Mouse (Mus musculus) MEL (cell line): ENCODE measurements around the gene Dph3. TPM values are rescaled to one million over a fixed set of nuclear protein-coding genes. Genes with fewer than 3 reads are reported as not detected.
"Not testable (repeated sequence)": the region's sequence is repeated elsewhere in the genome, so short reads cannot be mapped to it uniquely, and the experiment has no call there.

Source experiments
- DNase-seq: peaks from one replicate; pipeline ENCODE4 v3.0.0; 2011; ENCODE audit warnings: low read depth, low spot score
- H3K27ac ChIP-seq: 2 replicates; pipeline ENCODE4 v1.5.1; 2012; ENCODE audit warnings: low read depth, mild to moderate bottlenecking, control low read depth, low read length, moderate library complexity; ENCODE audit not compliant: control insufficient read depth
- H3K27me3 ChIP-seq, 2 experiments: fragments of 150-350 bp in 1 of 2; sonication (generic) in 1 of 2; 2 replicates each; pipeline ENCODE4 v1.6.1; 2012; ENCODE audit warnings: low read length in 2 of 2, mild to moderate bottlenecking in 2 of 2, improper control_type of control experiment in 1 of 2, moderate library complexity in 1 of 2; ENCODE audit not compliant: insufficient read depth in 2 of 2, control insufficient read depth in 1 of 2
- H3K36me3 ChIP-seq, 2 experiments: 2 replicates each; pipeline ENCODE4 v1.6.1; 2012 to 2014; ENCODE audit warnings: low read length in 2 of 2, improper control_type of control experiment in 1 of 2, inconsistent platforms in 1 of 2, mild to moderate bottlenecking in 1 of 2; ENCODE audit not compliant: insufficient read depth in 2 of 2, control insufficient read depth in 1 of 2
- H3K4me1 ChIP-seq, 2 experiments: fragments of 150-350 bp in 1 of 2; sonication (generic) in 1 of 2; 2 replicates each; pipeline ENCODE4 v1.6.1; 2012; ENCODE audit warnings: low read length in 2 of 2, improper control_type of control experiment in 1 of 2, mild to moderate bottlenecking in 1 of 2; ENCODE audit not compliant: insufficient read depth in 2 of 2, control insufficient read depth in 1 of 2
- H3K4me3 ChIP-seq, 2 experiments: fragments of 150-350 bp in 1 of 2; sonication (generic) in 1 of 2; 2 replicates each; pipeline ENCODE4 v1.5.1; 2012; ENCODE audit warnings: low read depth in 2 of 2, low read length in 2 of 2, mild to moderate bottlenecking in 2 of 2, moderate library complexity in 2 of 2, control low read depth in 1 of 2, improper control_type of control experiment in 1 of 2; ENCODE audit not compliant: control insufficient read depth in 1 of 2, insufficient read depth in 1 of 2
- H3K79me2 ChIP-seq: 2 replicates; pipeline ENCODE4 v1.6.1; 2012; ENCODE audit warnings: mild to moderate bottlenecking, low read length, moderate library complexity; ENCODE audit not compliant: control insufficient read depth, poor library complexity, insufficient read depth
- H3K9ac ChIP-seq: 2 replicates; pipeline ENCODE4 v1.6.1; 2012; ENCODE audit warnings: low read depth, mild to moderate bottlenecking, control low read depth, low read length, moderate library complexity; ENCODE audit not compliant: control insufficient read depth, poor library complexity, severe bottlenecking
- H3K9me3 ChIP-seq: fragments of 150-350 bp; sonication (generic); replicated peaks from 2 replicates; pipeline ENCODE4 v1.6.1; 2012; ENCODE audit warnings: mild to moderate bottlenecking, low read length, improper control_type of control experiment, moderate library complexity; ENCODE audit not compliant: insufficient read depth
- CHD1 ChIP-seq: IDR thresholded peaks from 2 replicates; pipeline ENCODE4 v1.6.1; 2012; ENCODE audit warnings: low read depth, mild to moderate bottlenecking, inconsistent platforms, low read length, improper control_type of control experiment
- CHD2 ChIP-seq: IDR thresholded peaks from 2 replicates; pipeline ENCODE4 v1.6.1; 2011; ENCODE audit warnings: low read length, improper control_type of control experiment
- CTCF ChIP-seq, 3 experiments: IDR thresholded peaks in 2 of 3; conservative IDR thresholded peaks in 1 of 3; 2 replicates each; pipeline ENCODE4 v1.5.1; 2011 to 2012; ENCODE audit warnings: low read length in 3 of 3, low read depth in 2 of 3, mild to moderate bottlenecking in 2 of 3, improper control_type of control experiment in 1 of 3, inconsistent platforms in 1 of 3, mixed read lengths in 1 of 3, moderate library complexity in 1 of 3; ENCODE audit not compliant: control insufficient read depth in 1 of 3, insufficient read depth in 1 of 3, poor library complexity in 1 of 3, severe bottlenecking in 1 of 3
- E2F4 ChIP-seq: IDR thresholded peaks from 2 replicates; pipeline ENCODE4 v1.6.1; 2011; ENCODE audit warnings: low read depth, low read length, improper control_type of control experiment, borderline replicate concordance
- GABPA ChIP-seq: IDR thresholded peaks from 2 replicates; pipeline ENCODE4 v1.6.1; 2012; ENCODE audit warnings: low read depth, mild to moderate bottlenecking, inconsistent platforms, low read length, improper control_type of control experiment, moderate library complexity
- HCFC1 ChIP-seq: IDR thresholded peaks from 2 replicates; pipeline ENCODE4 v1.6.1; 2012; ENCODE audit warnings: low read depth, mild to moderate bottlenecking, inconsistent platforms, low read length, improper control_type of control experiment, moderate library complexity
- JUND ChIP-seq: IDR thresholded peaks from 2 replicates; pipeline ENCODE4 v1.6.1; 2011; ENCODE audit warnings: low read depth, mild to moderate bottlenecking, improper control_type of control experiment, low read length
- KAT2A ChIP-seq: conservative IDR thresholded peaks from 2 replicates; pipeline ENCODE4 v1.6.1; 2012; ENCODE audit warnings: low read depth, low read length, improper control_type of control experiment, inconsistent platforms
- MAFK ChIP-seq: IDR thresholded peaks from 2 replicates; pipeline ENCODE4 v1.6.1; 2011; ENCODE audit warnings: low read depth, mild to moderate bottlenecking, low read length, improper control_type of control experiment, borderline replicate concordance
- MAX ChIP-seq: IDR thresholded peaks from 2 replicates; pipeline ENCODE4 v1.6.1; 2011; ENCODE audit warnings: low read length, improper control_type of control experiment
- NRF1 ChIP-seq: IDR thresholded peaks from 2 replicates; pipeline ENCODE4 v1.6.1; 2014; ENCODE audit warnings: low read depth, mild to moderate bottlenecking, inconsistent platforms, low read length, improper control_type of control experiment, moderate library complexity; ENCODE audit not compliant: poor library complexity, insufficient read depth, severe bottlenecking
- POLR2A ChIP-seq, 2 experiments: IDR thresholded peaks; 2 replicates each; pipeline ENCODE4 v1.6.1; 2011 to 2012; ENCODE audit warnings: low read length in 2 of 2, mild to moderate bottlenecking in 2 of 2, control low read depth in 1 of 2, improper control_type of control experiment in 1 of 2, low read depth in 1 of 2, moderate library complexity in 1 of 2; ENCODE audit not compliant: control insufficient read depth in 1 of 2, insufficient read depth in 1 of 2, poor library complexity in 1 of 2
- POLR2AphosphoS2 ChIP-seq: IDR thresholded peaks from 2 replicates; pipeline ENCODE4 v1.6.1; 2011; ENCODE audit warnings: low read length, improper control_type of control experiment
- TAL1 ChIP-seq: IDR thresholded peaks from 2 replicates; pipeline ENCODE4 v1.6.1; 2012; ENCODE audit warnings: mild to moderate bottlenecking, inconsistent platforms, low read length, moderate library complexity, mixed read lengths
- TBP ChIP-seq: IDR thresholded peaks from 2 replicates; pipeline ENCODE4 v1.8.0; 2011; ENCODE audit warnings: low read depth, low read length, improper control_type of control experiment
- TCF12 ChIP-seq: IDR thresholded peaks from 2 replicates; pipeline ENCODE4 v1.6.1; 2014; ENCODE audit warnings: low read depth, mild to moderate bottlenecking, inconsistent platforms, low read length, improper control_type of control experiment, moderate library complexity
- UBTF ChIP-seq: IDR thresholded peaks from 2 replicates; pipeline ENCODE4 v1.6.1; 2012; ENCODE audit warnings: low read depth, mild to moderate bottlenecking, inconsistent platforms, low read length, improper control_type of control experiment, moderate library complexity, borderline replicate concordance; ENCODE audit not compliant: insufficient read depth
- USF2 ChIP-seq, 2 experiments: IDR thresholded peaks; 2 replicates each; pipeline ENCODE4 v1.6.1; 2011 to 2012; ENCODE audit warnings: improper control_type of control experiment in 2 of 2, low read length in 2 of 2, borderline replicate concordance in 1 of 2, inconsistent platforms in 1 of 2, low read depth in 1 of 2, mild to moderate bottlenecking in 1 of 2; ENCODE audit not compliant: insufficient read depth in 1 of 2
- polyA plus RNA-seq, 2 experiments: library from polyadenylated mRNA; stranded (reverse) in 1 of 2; unstranded in 1 of 2; fragments of >175 nt in 1 of 2; fragments of >200 nt in 1 of 2; gene quantifications; 2 replicates each; pipeline versions ENCODE4 v1.2.1 to v1.2.4; 2012; ENCODE audit warnings: low replicate concordance in 2 of 2, low read depth in 1 of 2; ENCODE audit not compliant: insufficient read length in 2 of 2, insufficient read depth in 1 of 2, missing spikeins in 1 of 2
- total RNA-seq: library from RNA; depleted of rRNA; stranded (reverse); fragments of 300-350 nt; gene quantifications from 2 replicates; pipeline ENCODE4 v1.2.3, GENCODE M21; 2012

Dph3 gene
- total and polyA plus RNA-seq, 3 experiments: 103 to 116 (median 108) TPM

DNA sequence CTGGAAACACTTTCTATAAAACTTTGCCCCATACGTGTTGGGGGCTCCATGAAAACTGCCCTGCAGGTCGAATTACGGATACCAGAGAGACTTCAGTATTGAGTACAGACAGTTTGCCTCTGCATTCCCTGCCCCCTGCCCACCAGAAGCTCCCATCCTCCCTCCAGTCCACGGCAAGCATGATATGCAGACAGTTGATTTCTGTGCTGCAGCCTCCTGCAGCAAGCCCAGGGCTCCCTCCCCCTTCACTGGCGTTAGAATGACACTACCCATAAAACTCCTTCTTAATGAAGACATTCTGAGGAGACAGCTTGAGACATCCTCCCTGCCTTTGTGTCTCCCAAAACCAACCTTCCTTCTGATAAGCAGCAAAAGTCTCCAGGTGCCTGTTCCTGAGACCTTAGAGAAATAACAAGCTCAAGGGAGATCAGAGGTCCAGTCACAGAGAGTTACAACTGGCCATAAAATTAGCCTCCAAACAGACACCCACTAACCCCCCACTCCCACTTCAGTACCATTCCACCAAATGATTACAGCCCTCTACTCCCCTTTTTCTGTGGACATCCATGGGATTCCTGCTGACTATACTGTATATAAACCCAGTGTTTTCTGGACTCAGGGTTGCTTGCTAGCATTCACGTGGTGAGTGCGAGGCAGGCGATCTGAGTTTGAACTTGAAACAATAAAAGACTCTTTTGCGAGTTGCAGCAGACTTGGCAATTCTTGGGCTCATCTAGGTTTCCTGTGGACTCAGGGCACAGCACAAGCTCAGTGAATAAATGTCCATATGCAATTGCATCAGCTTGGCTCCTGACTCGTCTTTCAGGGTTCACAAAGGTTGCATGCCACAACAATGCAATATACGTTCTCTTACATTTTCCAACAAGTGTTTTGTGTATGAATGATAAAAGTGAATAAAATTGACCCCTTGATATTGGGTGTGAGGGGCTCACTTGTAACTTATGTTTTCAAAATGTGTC is 35.7 kb upstream of the Dph3 start:
- peaks cover 0 to under 1% of the 10 kb centered on the region in 2 experiments for H3K27me3 ChIP-seq
- H3K79me2 ChIP-seq: no peaks in the 10 kb centered on the region
- H3K4me3 ChIP-seq: no peak overlapping the region
- no peak overlapping the region for H3K9ac ChIP-seq
- H3K9me3 ChIP-seq: no peaks in the 10 kb centered on the region
- TF ChIP-seq MAFK: no peak
- TF ChIP-seq USF2 (IDR thresholded peaks at IDR 0.05; ENCODE audit: borderline replicate concordance in 1 of 2, insufficient read depth in 1 of 2, low read depth in 1 of 2, low read length in 2 of 2): no peak
- TF ChIP-seq GABPA: no peak
- no peak for TF ChIP-seq CTCF (IDR thresholded peaks at IDR 0.05 in 2 of 3, conservative IDR thresholded peaks at IDR 0.05 in 1 of 3; ENCODE audit: control insufficient read depth in 1 of 3, insufficient read depth in 1 of 3, low read depth in 2 of 3, low read length in 3 of 3, poor library complexity in 1 of 3, severe bottlenecking in 1 of 3)
- no peak for TF ChIP-seq NRF1
- TF ChIP-seq TAL1: no peak
- no peak for TF ChIP-seq POLR2AphosphoS2
- TF ChIP-seq TCF12: no peak
- no peak for TF ChIP-seq UBTF
- no peak for TF ChIP-seq JUND
- TF ChIP-seq MAX: no peak
- TF ChIP-seq E2F4: no peak
- TF ChIP-seq POLR2A (IDR thresholded peaks at IDR 0.05; ENCODE audit: control insufficient read depth in 1 of 2, insufficient read depth in 1 of 2, low read depth in 1 of 2, low read length in 2 of 2, poor library complexity in 1 of 2): no peak
- TF ChIP-seq HCFC1: no peak
- TF ChIP-seq CHD2: no peak
- no peak for TF ChIP-seq KAT2A
- TF ChIP-seq TBP: no peak
- TF ChIP-seq CHD1: no peak
- H3K36me3 ChIP-seq: no peaks in the 10 kb centered on the region
- H3K27ac ChIP-seq: no peak overlapping the region
- H3K4me1 ChIP-seq: no peaks in the 10 kb centered on the region
- DNase-seq: no peak

DNA sequence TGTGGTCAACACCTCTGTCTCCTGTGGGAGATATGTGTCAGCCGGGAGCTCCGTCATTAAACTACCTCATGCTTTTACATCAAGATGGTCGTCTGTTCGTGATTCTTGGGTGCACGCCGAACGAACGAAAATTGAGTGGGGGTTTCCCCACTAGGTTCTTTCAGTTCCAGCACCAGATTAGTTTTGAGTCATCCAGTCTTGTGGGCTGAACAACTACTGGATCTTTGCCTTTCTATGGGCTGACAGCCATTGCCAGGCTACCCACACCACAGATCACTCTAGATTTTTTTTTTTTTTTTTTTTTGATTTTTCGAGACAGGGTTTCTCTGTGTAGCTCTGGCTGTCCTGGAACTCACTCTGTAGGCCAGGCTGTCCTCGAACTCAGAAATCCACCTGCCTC is 26.6 kb upstream of the Dph3 start:
- not testable (repeated sequence) for H3K9ac ChIP-seq, H3K4me1 ChIP-seq, DNase-seq, H3K4me3 ChIP-seq, H3K27ac ChIP-seq, H3K27me3 ChIP-seq, H3K79me2 ChIP-seq, H3K9me3 ChIP-seq, H3K36me3 ChIP-seq
